Mouse (Mus musculus): ENCODE measurements around the gene Prkar2a.

Prkar2a gene

GRCm38 (mm10) chr9:108692226-108693041 is 3.3 kb downstream of the Prkar2a start:
- DNase-seq (ENCODE audit: low spot score) = peak; percentile 72

GRCm38 (mm10) chr9:108693946-108694345 is 4.8 kb downstream of the Prkar2a start:
- DNase-seq (ENCODE audit: low spot score) = no peak

GRCm38 (mm10) chr9:108694533-108694932 is 5.4 kb downstream of the Prkar2a start:
- DNase-seq (ENCODE audit: low spot score) = no peak

DNA sequence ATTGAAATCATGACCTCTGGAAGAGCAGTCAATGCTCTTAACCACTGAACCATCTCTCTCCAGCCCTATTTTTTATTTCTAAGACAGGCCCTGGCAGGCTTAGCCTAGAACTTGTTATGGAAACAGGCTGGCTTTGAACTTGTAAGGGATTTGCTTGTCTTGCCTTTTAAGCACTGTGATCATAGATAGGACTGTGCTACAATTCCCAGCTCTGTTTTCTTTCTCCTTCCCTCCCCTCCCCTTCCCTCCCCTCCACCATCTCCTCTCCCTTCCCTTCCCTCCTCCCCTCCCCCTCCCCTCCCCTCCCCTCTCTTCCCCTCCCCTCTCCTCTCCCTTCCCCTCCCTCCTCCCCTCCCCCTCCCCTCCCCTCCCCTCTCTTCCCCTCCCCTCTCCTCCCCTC is 13.4 kb downstream of the Prkar2a start:
- no peak for DNase-seq (ENCODE audit: low spot score)

DNA sequence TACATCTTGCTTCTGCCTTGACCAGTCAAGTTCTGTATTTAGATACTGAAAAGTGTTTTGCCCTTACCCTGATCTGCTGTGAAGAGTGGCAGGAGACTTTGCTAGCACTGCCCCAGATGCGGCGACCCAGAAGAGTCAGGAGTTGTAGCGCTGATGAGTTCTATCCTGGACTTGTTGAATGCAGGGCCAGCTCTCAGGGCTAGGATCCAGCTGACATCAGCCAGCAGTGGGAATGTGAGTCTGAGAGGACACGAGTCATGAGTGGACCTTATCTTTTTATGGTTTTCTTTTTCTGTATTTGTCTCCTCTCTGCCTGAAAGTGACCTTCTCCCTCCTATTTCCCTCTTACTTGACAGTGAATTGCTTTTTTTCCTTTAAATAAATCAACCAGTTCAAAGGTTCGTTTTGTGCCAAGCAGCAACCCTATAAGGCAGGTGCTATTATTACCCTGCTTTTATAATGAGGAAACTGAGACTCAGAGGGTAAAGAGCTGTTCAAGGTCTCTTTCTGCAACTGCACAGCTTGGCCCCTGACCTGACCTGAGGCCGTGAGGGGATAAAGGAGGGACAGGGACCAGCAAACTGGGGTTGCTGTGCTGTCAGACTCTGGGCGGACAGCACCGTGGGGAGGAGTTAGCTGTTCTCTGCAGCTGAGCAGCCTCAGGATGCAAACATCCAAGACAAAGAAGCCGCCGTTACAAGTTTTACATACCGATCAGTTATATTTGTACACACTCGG is 14.4 kb downstream of the Prkar2a start:
- no peak for DNase-seq (ENCODE audit: low spot score)

GRCm38 (mm10) chr9:108704591-108704990 is 15.5 kb downstream of the Prkar2a start:
- no peak for DNase-seq (ENCODE audit: low spot score)

DNA sequence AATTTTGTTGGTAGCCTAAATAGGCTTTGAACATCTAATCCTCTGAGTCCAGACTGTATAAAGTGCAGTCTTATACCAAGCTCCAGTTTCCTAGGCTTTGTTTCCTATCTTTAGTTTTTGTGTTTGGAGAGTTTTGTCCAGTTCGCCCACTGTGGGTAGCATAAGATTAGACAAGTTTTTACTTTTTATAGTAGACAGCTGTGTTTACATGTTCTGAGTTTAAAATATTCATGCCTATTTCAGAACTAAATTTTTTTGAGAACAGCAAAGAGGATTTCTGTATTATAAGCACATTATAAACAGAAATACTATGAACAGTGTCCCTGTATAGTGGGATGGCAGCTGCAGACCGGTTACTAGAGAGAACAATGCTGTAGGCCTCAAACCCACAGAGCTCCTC is 18.1 kb downstream of the Prkar2a start:
- no peak for DNase-seq (ENCODE audit: low spot score)

- no peak for DNase-seq (ENCODE audit: low spot score)
Observed at GRCm38 (mm10) chr9:108708833-108709232, 19.7 kb downstream of the Prkar2a start.

- DNase-seq (ENCODE audit: low spot score) = no peak
Observed at GRCm38 (mm10) chr9:108710767-108711166, 21.7 kb downstream of the Prkar2a start.

DNA sequence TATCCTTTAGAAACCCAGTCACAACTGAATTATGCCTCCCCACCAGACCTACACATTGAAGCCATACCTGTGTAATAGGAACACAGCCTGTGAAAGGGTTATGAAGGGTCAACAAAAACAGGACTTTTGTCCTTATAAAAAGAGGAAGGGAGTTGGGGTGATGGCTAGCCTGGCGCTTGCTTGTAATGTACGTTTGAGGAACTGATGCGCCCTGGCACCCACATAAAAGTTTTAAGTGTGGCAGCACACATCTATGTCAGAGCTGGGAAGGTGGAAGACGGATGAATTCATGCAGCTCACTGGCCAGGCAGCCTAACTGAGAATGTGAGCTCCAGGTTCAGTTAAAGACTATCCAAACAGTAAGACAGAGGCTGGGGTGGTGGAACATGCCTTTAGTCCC is 27.1 kb downstream of the Prkar2a start:
- DNase-seq (ENCODE audit: low spot score) = no peak

- no peak for DNase-seq (ENCODE audit: low spot score)
Observed at GRCm38 (mm10) chr9:108723751-108724150, 34.6 kb downstream of the Prkar2a start.

DNA sequence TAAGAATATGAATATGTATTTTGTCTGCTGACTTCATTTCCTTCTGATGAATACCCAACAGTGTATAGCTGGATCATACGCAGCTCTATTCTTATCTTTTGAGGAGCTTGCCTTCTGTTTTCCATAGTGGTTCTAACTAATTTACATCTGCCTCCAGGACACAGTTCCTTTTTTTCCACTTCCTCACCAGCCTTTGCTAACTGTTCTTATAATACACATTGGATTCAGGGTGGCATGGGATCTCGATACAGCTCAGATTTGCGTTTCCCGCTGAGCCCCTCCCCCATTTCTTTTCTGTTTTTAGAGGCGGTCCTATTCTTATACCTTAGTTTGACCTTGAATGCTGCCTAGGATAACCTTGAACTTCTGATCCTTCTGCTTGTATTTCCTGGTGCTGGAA is 37.0 kb downstream of the Prkar2a start:
- DNase-seq (ENCODE audit: low spot score) = no peak

DNA sequence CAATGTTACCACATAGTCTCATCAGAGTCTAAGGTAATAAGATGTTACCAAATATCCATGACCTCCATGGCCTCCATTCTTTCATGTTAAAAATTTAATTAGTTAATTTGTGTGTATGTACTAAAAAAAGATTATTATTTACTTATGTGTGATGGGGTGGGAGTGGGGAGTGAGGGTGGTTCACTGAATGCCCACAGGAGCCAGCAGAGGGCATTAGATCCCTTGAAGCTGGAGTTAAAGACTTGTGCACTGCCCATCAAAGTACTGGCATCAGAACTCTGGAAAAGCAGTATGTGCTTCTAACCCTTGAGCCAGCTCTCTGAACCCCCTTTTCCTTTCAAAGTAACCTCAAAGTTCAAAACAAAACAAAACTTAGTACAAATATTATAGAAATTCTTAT is 39.9 kb downstream of the Prkar2a start:
- no peak for DNase-seq (ENCODE audit: low spot score)

DNA sequence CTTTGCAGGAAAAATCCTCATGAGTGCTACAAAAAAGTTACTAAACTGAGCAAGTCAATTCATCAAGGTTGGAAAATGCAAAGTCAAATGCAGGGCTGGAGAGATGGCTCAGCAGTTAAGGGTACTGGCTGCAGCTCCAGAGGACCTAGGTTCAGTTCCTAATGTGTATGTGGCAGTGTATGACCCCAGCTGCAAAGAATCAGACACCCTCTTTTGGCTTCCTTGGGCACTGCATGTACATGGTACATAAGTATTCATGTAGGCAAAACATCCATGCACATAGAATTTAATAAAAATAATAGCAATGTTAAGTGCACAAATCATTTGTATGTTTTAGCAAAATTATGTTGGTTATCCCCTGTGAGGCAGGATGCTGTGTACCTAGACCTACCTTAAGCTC is 43.3 kb downstream of the Prkar2a start:
- DNase-seq (ENCODE audit: low spot score) = no peak

DNA sequence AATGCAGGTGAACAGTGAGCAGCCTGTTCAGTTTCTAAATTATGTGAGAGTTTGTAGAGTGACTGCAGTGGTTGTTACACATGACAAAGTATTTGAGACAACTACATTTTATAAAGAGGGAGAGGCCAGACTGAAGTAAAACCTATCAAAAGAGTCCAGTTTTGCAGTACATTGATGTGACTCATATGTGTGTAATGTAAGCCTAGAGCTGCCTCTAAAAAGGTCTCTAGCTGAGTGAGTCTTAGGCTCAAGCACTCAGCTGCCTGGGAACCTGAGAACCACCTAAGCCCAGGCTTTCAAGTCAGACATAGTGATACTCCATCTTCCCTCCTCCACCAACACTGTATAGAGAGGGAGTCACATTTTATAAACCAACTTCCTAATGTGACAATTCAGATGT is 45.5 kb downstream of the Prkar2a start:
- no peak for DNase-seq (ENCODE audit: low spot score)

DNA sequence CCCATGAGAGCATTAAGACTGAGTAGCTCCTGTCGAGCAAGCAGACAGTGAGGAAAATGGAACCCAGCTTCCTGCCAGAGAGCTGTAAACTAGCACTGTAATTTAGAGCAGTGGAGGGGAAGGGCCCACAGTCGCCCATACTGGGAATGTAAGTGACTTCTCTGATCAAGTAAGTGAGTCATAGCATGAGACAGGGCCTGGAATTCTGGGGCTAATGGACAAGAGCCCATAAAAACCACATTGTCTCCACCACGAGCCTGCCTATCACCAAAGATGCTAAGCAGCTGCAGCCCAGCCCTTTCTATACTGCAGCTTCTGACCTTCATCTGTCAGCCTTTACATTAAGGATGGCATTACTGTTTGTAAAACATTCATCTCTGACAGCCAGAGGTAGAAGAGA is 50.1 kb downstream of the Prkar2a start:
- DNase-seq (ENCODE audit: low spot score) = peak; percentile 65

- peak; percentile 14 for DNase-seq (ENCODE audit: low spot score)
Observed at GRCm38 (mm10) chr9:108740062-108740461, 50.9 kb downstream of the Prkar2a start.

DNA sequence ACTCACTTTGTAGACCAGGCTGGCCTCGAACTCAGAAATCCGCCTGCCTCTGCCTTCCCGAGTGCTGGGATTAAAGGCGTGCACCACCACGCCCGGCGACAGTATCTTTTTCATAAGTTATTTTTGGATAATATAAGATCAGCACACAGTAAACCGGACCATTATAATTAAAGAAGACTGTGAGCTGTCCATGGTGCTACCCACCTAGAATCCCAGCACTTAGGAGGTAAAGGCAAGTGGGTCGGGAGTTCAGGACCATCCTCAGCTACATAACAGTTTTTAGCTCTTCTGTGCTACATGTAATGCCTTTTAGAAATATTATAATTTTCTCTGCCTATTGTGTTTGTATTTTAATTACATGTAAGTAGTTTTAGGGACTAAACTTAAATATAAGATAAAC is 52.9 kb downstream of the Prkar2a start:
- no peak for DNase-seq (ENCODE audit: low spot score)

GRCm38 (mm10) chr9:108746876-108747499 is 57.9 kb downstream of the Prkar2a start:
- no peak for DNase-seq (ENCODE audit: low spot score)

GRCm38 (mm10) chr9:108747694-108748093 is 58.6 kb downstream of the Prkar2a start:
- DNase-seq (ENCODE audit: low spot score) = no peak

- DNase-seq (ENCODE audit: low spot score) = no peak
Observed at GRCm38 (mm10) chr9:108748600-108749183, 59.6 kb downstream of the Prkar2a start.

DNA sequence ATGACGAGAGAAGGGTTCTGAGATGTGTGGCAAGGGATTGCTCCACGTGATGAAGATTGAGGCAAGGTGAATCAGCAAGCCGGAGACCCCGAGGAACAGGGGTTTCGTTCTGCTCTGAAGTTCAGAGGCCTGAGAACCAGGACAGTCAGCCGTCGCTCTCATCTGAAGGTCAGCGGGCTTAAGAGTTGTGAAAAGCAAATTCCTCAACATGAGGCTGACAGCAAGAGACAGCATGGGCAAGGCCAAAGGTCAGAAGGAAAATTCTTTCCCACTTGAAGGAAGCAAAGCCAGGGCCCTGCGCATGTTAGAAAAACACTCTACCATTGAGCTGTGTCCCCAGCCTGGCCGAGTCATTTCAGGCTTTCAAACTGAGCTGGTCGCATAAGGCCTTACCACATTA is 61.5 kb downstream of the Prkar2a start:
- no peak for DNase-seq (ENCODE audit: low spot score)

Data from MN1 (cell line).